Mouse (Mus musculus) c-Kit-positive CD71-positive TER-119-positive erythroid progenitor cells, embryonic 14.5 days (primary cell): ENCODE results near the gene Cldn9.

Experiments
- DNase-seq: peaks from one replicate; pipeline ENCODE4 v3.0.0-alpha.2; 2013; ENCODE audit warnings: low spot score

The Cldn9 gene

DNA sequence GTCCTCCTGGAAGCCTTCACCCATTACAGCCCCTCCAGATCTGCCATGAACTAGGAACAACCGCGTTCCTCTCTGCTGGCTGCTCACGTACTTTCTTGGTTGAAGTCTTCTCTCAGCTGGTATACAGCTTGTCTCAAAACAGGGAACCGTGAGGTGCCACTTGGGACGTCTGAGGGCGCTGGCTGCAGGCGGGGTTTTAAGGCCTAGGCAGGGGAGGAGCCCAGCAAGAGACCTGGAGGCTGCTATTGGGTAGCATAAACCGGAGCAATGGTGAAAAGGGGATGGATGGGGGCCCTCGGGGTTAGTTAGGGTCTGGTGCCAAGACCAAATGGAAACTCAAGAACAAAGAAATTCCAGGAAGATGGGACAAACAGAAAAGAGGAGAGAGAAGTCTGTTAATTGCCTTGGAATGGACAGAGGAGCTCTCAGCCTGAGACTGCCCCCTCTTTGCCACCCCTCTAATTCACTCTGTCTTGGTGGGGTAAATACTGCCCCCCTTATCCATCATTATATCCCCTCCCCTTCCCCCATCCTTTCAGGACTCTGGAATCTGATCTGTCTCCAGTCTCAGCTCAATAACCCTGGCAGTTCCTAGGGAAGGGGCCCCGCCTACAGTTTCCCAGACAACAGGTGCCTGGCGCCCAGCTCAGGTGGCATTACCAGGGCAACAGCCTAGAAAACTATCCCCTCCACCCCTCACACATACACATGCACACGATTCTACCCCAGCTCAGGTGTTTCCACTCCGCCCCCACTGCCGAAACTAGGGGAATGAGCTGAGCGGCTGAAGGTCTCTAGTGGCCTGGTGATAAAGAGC lies at the start of gene Cldn9:
Cldn9 (minus strand) TSS at position 171 of the 817 bp plus-strand sequence.
- DNase-seq: no peak

DNA sequence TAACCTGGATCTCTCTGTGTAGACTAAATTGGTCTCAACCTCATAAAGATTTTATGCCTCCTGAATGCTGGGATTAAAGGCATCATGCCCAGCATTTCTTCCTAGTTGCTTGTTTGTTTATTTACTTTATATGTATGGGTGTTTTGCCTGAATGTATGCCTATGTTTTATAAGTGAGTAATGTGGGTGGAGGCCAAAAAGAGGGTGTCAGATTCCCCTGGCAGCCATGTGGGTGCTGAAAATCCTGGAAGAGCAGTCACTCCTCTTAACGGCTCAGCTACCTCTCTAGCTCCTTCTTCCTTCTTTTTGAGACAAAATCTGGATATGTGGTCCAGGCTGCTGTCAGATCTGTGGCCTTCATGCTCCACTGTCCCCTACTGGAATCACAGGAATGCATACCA lies 46.6 kb upstream of the Cldn9 start:
- no peak for DNase-seq

DNA sequence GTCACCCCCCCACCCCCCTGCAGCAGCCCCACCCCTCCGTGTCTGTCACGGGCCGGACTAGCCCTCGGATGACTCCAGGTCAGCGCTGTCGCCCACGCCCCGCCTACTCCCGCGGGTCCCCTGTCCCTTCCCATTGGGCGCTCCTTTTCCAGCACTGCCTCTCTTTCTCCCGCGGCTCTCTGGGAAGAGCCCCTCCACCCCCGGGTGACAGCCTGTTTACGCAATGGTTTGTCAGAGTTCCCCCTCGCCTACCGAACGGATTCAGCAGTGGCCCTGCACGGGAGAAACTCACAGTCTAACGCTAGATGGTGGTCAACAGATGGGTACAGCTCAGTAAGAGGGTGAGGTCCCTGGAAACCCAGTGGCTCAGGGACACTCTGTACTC lies 42.9 kb upstream of the Cldn9 start:
- DNase-seq: peak; percentile 57

DNA sequence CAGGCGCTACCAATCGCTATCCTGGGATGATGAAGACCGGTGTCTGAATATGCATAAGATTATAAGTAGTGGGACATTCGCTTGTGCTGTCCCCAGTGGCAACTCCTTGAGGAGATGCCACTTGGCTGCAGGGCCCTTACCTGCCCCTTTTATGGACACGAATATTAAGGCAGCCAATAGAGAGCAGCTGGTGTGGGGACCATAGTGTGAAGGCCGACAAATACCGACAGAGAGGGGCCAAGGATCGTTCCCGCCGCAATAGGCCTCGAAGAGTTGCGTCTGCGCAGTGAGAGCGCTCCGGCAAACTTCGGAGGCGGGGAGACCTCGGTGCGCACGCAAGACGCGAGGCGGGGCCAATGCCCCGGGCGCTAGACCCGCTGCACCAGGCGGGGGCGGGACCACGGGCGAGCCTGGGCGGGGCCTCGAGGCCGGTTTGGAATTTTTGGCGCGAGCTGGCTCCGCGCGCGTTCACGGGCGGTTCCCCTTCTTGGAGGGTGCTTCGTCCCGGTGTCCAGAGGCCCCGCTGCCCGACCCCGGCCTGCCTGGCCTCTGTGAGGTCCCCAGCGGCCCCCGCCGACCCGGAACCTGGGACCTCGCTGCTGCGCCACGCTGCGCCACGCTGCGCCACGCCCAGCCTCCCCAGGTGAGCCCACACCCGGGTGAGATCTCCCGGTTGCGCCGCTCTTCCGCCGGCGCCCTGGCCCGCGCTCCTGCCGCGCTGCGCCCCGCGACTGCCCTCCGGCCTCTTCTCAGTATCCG lies 42.4 kb upstream of the Cldn9 start, which contains the start of gene Pkmyt1:
Pkmyt1 (plus strand) TSS at position 338 of the 759 bp plus-strand sequence.
- DNase-seq: peak; percentile 94

DNA sequence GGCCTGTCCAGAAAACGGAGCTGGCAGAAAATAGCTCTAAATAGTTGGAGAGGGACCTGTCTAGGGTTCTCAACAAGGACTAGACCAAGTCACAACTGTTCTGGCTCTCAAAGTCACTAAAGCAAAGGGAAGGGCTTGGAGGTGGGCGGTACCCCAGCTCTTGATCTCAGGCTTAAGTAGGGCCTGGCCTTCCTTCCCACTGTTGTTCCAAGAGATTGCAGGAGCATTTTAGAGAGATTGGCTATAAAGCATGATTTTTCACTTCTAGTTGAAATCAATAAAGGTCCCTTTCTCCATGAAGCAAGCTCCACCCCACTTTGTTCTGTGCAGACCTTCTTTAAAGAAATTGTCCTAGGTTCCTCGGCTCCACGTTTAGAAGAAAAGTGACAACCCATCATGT lies 41.7 kb upstream of the Cldn9 start:
- DNase-seq: no peak

DNA sequence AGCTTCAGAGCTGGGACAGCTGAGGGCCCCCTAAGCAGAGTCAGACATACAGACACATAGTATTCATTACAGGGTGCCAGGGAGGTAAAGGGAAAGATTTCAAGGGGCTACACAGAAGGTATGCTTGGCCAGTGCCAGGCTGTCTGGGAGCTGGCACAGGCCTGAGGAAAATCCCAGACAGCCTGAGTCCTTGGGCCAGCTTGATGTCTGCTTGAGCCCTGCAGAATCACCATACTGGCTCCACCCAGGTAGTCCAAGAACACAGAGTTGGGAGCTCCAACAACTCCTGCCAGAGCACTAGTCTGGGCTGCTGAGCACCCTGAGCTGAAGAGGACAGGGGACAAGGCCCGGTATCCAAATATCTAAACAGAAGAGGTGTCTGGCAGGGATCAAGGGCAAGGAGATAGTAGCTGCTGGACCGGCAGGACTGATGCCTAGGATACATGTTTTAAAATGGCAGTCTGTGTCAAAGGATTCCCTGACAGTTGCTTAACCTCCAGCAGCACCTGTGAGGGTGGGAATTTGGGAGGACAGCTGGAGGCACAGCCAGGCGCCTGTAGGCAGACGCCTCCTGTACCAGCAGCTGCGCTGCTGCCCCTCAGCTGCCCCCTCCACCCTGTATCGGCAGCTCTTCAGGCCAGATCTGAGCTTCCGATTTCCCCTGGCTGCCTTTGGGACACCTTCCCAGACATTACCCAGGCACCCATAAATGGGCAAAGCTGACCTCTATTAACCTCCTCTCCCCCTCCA lies 38.7 kb upstream of the Cldn9 start, which contains the start of gene 1520401A03Rik:
1520401A03Rik (minus strand) TSS at position 408 of the 750 bp plus-strand sequence.
- DNase-seq: no peak

DNA sequence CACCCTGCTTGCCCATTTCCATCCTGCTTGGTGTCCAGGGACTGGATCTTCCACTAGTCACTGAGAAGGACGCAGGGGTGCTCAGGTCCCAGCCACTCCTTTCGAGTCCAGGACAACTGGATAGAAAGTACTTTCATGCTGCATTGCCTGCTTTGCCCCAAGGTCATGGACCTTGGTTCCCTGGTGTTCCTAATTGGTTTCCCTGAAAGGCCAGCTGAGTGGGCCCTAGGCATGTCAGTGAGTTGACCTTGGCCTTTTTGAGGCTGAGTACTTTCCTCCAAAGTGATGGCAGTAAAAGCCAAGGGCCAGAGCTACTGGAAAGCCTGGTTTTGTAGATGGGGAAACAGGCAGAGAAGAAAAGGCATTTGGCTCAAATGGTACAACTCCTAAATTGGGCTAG lies 38.1 kb upstream of the Cldn9 start:
- DNase-seq: no peak

DNA sequence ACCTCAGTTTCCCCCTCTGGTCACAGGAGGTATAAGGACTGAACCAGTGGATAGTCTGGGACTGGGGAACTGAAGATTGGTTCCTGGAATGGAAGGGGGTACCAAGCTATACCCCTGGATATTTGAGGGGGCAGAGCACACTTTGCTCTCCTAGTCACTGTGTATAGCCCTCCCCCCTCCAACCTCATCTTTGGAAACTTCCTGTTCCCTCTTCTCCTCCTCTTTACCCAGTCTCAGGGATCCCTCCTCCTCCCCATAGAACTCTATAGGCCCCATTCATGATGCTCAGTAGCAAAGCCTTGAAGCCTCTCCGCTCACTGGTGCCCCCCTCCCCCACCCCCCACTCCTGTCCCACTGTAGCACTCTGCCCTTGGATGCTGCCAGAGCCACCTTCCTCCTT lies 35.6 kb upstream of the Cldn9 start:
- no peak for DNase-seq

DNA sequence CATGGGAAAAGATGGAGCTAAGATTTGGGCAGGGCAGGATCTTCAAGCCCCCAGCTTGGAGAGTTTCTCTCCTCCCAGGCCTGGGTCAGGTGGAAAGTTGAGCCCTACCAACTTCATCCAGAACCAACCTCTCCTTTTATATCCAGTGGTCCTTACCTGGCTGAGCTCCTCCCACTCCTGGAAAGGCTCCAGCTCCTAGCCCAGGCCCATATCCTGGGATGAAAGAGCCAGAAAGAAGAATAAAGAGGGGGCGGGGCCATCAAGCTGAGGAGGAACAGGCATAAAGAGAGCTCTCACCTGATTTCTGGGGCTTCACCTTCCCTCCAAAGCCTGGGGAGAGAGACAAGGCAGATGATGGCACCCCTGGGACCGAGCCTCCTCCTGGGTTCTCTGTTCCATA lies 33.2 kb upstream of the Cldn9 start:
- DNase-seq: no peak

DNA sequence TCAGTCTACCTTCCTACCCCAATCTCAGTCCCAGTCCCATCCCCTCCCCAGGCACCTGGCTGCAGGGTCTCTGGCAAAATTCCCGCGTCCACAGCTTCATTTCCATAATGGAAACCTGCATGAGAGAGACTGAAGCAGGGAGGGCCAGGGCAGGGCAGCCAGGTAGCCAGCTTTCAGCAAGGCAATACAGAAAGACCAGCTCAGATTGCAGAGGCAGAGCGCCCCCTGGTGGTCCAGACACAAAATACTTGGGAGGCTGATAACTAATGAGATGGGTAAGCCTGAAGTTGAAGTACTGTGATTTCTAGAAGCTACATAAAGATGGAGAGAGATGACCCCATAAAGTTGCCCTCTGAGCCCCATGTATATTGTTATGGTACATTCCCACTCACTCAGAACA lies 22.4 kb upstream of the Cldn9 start:
- DNase-seq: peak; percentile 67

DNA sequence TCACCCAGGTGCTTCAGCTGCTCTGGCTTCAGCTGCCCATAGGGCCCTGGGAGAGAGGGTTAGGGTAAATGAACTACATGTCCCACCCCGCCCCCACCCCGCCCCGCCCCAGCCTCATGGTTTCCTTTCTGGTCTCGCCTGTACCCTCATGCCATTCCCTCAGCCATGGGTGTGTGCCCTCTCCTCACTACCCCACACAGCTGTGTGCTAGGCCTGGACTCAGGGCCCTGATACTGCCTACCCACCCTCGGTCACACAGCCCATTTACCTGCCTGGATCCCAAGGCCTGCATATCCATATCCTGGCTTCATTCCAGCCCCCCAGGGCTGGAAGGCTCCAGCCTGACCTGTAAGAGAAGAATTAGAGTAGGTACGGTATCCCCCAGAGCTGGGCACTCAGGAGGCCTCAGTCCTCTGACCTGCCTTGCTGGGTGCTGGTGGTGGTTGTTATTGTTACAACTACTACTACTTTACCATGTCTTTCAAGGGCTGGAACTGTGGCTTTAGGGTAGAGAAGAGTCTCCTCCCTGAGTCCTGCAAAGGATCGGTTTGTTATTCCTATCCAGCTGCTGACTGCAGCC lies 21.8 kb upstream of the Cldn9 start:
- no peak for DNase-seq

DNA sequence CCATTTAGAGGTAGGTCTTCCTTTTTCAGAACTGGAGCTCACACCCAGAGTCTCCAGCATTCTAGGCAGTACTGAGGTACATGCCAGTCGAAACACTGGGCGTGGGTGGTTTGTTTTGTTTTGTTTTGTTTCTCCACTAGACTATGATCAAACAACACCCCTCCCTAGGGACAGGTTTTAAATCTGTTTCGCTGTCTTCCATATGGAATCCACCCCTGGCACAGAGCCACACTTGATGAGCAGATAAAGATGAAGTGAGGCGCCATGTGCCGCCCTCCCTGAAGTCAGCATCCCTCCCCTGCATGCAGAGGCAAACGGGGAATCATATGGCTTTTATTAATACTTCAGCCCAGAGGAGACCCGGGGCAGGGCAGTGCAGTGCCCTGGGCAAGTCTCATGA lies 20.9 kb upstream of the Cldn9 start:
- no peak for DNase-seq

DNA sequence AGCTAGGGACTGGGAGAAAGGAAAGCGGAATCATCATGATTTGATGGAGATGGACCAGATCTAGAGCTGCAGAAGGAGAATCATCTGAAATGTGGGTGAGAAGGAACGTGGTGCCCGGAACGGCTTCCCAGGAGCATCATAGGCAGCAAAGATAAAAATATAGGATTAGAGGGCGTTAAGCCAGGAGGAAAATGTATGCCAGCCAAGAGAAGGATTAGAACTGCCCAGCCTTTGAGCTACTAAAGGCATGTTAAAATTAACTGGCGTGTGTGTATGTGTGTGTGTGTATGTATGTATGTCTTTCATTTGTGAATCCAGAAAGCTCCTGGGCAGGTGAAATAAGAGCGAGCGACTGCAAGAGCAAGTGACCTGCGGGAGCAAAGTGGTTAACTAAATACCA lies 19.5 kb upstream of the Cldn9 start:
- no peak for DNase-seq

DNA sequence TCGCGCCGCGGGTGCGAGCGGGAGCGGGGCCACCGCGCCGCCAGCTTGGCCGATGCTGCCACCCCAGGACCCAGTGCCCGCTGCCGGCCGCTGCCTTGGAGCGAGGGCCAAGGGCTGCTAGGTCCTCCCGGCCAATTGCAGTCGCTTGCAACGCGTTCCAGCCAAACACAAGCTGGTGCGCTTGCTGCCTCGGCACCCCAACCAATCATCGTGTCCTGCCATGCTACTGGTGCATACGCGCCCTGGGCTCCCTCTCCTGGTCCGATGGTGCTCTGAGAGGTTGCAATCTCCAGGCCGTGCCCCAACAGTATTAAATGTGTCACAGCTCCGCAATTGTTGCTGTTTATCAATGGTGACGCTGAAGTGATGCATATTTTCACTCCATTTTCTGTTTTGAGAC lies 16.3 kb upstream of the Cldn9 start:
- peak; percentile 75 for DNase-seq

DNA sequence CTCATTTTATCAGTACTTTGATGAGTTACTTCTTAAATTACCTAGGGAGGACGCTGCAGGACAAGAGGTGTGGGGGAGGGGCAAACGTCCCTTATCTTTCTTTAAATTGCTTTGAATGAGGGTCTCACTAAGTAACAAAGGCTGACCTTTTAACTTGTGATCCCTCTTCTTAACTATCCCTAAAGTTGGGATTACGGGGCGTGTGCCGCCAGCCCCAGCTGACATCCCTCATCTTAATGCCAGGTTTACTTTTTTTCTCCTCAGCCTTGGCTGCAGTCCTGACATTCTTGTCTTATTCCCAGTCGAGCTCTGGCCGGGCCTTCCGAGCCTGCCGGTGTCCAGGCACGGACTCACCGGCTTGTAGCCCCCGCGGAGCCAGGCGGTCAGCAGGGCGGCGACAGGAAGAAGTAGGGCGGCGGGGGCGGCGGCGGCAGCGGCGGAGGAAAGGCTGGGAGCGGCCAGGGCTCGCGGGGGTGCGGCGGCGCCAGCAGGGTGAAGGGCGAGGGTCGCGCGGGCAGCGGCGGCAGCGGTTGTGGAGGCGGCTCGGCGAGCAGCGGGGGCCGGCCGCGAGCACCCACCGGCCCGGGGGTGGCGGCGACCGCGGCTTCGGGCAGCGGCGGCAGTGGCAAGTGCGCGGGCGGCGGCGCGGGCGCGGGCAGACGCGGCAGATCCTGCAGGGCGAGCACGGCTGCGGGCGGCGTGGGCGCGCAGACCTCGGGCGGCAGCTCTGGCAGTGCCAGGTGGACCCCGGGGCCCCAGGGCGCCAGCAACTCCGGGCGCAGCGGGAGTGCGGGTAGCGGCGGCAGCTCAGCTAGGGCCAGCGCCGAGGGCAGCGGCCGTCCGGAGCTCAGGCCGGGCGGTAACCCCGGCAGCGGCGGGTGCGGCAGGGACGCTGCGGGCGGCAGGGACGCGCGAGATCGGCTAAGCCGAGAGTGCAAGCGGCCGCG lies 15.6 kb upstream of the Cldn9 start:
- no peak for DNase-seq

DNA sequence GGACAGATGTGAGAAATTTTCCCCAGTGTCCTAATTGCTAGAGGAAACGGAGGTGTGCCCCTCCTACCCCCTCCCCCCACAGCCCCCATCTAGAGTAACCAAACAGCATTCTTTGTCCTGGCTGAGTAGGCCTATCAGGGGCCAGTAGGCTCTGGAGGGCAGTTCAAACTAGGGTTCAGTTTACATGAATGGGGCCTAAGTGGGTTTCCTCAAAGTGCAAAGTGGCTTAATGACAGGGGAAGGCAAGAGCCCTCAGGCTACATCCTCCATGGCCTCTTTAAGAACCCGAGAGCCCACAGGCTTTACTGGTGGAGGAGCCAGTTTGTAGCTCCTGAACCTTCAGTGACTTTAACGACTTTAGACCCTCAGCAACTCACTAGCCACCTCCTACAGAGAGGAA lies 12.0 kb upstream of the Cldn9 start:
- DNase-seq: no peak

DNA sequence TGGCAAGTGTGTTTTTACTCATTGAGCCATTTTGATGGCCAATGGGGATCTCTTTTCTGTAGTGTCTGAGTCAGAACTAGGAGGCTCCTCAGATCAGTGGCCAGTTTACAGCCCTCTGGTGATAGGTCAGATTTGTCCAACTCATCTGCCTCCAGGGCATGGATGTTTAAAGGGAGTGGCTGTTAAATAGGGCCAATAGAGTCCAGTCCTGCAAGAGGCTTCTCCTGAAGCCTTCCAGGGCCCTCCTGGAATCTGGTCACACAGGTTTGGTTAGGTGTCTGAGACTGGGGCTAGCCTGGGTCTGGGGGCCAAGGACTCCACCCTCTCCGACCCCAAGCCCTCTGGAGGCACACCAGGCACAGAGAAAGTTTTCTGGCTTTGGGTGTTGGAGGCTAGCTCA lies 10.7 kb upstream of the Cldn9 start:
- DNase-seq: no peak

DNA sequence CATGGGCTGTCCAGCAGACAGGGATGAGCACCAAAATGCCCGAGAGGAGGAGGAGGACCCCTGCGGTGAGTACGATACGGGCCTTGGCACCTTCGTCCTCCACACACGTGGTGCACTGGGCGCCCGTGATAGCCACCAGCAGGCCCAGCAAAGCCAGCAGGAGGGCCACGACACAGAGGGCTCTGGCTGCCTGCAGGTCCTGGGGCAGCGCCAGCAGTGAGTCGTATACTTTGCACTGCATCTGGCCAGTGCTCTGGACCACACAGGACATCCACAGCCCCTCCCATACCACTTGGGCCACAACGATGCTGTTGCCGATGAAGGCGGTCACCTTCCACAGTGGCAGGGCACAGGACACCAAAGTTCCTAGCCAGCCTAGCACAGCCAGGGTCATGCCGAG lies 600 bp downstream of the Cldn9 start:
- DNase-seq: no peak

DNA sequence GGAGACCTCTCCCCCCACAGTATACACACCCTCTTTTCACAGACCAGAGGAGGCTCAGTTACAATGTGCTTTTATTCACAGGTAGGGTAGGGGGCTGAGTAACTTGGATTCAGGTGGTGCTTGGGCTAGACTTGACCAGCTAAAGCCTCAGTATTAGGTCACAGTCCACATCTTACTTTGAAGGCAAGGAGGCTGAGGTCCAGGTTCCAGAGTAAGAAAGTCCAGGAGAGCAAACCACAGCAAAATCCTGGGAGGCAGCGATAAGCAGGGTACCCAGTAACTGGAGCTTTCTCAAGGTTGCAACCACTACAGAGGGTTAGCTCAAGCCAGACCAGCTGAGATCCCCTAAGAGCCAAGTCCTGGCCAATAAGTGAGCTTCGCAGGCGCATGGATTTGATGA lies 1.3 kb downstream of the Cldn9 start:
- no peak for DNase-seq

DNA sequence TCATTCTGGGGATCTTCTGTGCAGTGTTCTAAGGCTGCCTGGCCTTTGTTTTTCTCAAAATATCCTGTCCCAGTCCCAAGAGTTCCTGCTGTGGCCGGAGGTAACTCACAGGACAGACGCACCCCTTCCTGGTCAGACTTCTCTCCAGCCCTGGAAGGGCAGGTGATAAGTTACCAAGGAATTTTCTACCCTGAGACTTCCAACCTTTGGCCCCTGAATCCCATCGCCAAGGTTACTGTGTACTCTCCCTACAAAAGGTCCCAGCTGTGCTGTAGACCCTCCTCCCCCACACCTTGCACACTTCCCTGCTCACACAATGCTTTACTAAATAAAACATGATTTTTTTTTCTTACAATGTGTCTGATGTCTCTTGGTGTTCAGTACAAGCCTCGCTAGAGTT lies 1.7 kb downstream of the Cldn9 start:
- no peak for DNase-seq

DNA sequence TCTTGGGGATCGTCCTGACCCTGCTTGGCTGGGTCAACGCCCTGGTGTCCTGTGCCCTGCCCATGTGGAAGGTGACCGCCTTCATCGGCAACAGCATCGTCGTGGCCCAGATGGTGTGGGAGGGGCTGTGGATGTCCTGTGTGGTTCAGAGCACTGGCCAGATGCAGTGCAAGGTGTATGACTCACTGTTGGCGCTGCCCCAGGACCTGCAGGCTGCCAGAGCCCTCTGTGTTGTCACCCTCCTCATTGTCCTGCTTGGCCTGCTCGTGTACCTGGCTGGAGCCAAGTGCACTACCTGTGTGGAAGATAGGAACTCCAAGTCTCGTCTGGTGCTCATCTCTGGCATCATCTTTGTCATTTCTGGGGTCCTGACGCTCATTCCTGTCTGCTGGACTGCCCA lies 2.7 kb downstream of the Cldn9 start:
- no peak for DNase-seq
